Mouse (Mus musculus) kidney, adult 8-10 months (tissue): Measurements from ENCODE around the gene Dhfr.
"Not testable (repeated sequence)": the region's sequence is repeated elsewhere in the genome, so short reads cannot be mapped to it uniquely, and the experiment has no call there.

Source experiments
- DNase-seq, 2 experiments: peaks; one replicate each; pipeline ENCODE4 v3.0.0; 2022

Dhfr gene

DNA sequence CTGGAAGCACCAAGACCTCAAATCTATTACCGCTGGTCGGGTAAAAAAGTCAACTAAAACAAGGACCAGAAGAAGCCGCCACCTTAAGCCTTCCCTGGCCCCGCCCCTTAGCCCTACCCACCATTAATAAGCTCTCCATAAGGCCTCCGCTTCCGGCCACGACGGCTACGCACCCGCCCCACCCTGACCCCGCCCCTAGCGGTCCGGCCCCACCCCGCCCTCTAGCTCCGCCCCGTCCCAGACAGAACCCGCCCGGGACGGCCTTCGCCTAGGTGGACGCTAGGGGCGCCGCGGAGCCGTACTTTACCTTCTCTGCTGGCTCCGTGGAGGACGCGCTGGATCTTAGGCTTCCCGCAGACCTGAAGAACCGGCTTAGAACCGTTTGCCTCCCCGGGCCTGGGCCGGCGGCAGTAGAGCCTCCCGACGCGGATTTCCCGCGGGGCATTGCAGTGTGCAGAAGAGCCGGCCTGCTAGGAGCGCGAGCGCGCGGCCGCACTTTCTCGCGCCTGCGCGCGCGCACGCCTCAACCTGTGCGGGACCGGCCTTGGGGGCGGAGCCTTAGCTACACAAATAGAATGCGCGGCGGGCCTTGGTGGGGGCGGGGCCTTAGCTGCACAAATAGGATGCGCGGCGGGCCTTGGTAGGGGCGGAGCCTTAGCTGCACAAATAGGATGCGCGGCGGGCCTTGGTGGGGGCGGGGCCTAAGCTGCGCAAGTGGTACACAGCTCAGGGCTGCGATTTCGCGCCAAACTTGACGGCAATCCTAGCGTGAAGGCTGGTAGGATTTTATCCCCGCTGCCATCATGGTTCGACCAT is at the start of gene Dhfr, which contains the start of gene Msh3:
Dhfr (plus strand) TSS at position 271 of the 816 bp plus-strand sequence.
Msh3 (minus strand) TSS at position 548 of the 816 bp plus-strand sequence.
- DNase-seq = peak; percentile 97 to 98

DNA sequence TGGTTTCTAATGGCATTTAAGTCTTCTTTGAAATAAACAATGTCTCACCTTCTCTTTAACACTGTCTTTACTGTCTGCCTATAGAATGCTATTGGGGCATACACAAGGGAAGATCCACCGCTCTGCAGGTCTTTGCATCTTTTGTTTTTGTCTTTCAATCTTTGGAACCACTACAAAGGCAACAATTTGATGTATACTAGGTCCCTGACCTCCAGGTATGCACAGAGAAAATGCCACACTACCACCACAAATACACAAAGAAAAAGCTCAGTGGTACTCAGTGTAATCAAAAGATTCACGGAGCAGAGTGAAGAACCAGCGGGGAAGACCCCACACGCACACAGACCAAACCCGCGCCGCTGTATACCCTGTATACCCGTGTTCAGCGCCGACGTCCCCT is 48.8 kb upstream of the Dhfr start, which contains the start of gene Gm20379:
Gm20379 (plus strand) TSS at position 301 of the 400 bp plus-strand sequence.
- no peak for DNase-seq

DNA sequence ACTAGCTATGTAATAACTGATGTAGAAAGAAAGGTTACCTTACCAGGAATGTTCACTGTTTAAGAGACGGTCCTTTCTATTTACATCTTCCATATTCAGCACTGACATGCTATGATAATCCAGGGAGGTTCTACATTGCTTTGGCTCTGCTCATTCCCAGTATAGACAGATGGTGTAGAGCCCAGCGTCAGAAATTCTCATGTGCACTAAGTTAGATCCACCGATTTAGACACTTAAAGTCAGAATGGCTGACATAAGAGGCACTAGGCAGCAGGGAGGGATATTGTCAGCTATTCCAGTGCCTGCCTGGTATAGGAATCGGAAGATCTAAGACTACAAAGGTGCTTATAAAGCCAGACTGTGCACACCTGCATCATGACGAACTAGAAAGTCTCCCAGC is 39.9 kb upstream of the Dhfr start:
- DNase-seq = no peak

DNA sequence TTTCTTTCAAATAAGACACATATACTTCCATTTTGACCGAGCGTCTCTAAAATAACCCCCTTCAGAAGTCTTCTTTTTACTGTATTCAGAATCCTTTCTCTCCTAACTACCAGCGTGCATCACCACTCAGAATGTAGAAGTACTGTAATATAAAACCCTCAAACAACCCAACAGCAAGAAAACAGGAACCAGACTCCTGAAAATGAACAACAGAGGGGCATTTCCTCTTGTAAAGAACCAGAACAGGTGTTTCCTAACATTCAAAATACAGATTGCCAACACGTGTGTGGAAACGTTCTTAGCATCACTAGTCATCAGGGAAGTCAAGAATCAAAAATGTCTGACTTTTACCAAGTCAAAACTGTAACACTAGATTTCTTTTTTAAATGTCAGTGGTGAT is 33.8 kb upstream of the Dhfr start:
- DNase-seq = no peak

DNA sequence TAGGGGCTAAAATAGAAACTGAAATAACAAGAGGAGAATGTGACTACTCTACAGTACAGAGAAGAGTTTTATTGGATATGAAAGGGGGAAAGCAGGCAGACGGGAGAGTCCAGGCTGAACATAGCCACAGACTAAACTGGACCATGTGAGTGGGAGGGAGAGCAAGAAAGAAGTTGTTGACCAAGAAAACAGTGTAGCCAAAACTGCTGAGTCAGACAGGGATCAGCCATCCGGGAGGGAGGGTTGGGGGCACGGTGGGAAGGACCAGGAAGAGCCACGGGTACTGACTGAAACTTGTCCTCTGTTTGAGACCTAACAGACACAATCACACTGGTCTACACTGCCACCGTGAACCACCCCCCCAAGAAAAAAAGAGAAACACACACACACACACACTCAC is 28.5 kb upstream of the Dhfr start:
- no peak for DNase-seq

DNA sequence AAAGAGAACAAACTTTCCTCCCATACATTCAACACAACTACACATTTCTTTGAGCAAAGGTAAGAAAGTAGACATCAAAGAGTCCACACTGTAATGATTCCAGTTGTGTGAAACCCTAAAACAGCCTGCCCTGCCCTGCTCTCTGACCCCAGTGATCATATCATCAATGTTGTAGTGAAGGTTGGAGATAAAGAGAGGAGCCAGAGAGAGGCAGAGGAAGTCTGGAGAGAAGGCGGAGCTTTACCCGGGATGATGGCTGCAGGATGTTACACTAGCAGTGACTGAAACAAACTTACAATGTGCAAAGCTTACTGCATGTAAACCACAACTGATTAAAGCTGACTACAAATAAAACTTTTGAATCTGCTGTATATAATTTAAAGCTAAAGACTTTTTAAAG is 26.5 kb upstream of the Dhfr start:
- no peak for DNase-seq

DNA sequence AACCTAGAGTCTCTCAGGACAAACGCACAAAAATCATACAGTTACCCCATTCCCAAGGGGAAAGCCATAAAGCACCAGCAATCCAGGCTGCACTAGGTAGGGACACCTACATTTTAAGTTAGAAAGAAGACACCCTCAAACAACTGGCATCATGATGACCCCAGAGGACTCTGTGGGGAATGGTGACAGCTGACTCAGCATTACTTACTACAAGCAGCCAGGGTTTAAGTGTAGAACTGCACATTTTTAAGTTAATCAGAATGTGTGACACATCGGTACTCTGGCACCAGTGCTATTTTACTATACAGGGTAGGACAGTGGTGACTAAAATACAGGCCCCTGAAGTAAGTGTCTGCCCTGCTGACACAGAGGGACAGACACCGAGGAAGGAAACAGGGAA is 23.9 kb upstream of the Dhfr start:
- DNase-seq = no peak

DNA sequence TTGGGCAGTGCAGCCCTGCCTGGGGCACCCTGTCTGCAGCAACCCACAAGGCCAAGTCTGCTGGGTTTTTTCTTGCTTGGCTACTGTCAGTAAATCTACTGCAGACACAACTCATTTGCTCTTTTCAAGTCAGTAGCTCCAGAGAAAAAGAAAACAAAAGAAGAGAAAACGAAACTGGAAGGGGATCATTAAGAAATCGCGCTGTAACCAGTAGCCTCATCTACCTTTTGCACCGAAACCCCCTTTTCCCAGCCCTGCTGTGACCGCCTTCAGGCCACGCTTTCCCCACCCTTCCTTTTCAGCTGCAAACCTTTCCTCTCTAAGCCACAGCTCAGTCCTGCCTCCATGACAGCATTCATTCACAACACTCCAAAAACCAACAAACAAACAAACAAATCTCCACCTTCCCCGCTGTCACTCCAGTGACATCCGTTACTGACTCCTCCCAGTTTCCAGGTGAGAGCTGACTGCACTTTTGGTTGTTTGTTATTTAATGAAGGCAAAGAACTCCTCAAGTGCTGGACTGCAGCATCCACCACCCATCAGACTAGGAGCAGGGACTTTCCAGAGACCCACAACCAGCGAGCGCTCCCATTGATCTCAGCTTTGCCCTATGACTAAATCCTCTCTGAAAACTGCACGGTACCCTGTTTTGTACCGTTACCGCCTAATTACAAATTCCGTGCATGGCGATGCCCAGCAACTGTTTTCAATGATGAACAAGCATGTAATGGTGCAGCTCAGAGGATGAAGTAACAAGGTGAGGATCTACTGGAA is 22.2 kb upstream of the Dhfr start:
- no peak for DNase-seq

DNA sequence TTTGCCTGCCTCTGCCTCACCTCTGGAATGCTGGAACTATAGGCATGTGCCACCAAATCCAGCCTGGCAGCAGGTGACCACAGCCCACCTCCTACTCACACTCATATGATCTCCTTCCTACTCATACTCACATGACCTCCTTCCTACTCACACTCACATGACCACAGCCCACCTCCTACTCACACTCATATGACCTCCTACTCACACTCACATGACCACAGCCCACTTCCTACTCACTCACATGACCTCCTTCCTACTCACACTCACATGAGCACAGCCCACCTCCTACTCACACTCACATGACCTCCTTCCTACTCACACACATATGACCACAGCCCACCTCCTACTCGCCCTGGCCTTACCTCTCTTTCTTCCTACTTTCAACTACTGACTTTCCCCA is 17.7 kb upstream of the Dhfr start:
- no peak for DNase-seq

DNA sequence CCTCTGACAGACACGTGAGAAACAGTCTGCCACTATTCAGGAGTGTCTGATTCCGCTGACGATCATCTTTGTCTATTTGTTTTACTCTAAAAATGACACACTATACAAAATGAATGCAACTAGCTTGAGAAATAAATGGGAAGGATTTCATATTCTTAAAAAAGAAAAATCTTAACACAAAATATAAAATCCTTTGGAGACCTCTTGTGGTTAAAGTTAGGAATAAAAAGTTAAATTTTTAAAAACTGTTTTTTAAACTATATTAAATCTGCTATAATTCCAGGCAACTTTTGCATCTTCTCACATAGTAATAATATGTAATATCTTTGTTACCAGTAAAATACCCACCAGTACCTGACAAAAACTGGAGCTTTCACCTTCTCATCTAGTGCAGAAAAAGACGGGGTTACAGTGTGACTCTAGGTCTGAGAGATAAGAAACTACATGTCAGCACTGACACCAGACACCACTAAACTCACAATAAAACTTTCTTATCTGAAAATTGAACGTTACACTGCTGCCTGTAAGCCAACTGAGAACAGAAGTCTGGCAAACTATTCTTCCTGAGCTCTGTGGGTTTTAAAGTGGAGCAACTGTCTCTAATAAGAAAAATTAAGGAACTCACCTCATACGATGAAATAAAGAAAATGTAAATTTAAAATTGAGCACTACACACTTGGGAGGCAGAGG is 16.6 kb upstream of the Dhfr start:
- no peak for DNase-seq

DNA sequence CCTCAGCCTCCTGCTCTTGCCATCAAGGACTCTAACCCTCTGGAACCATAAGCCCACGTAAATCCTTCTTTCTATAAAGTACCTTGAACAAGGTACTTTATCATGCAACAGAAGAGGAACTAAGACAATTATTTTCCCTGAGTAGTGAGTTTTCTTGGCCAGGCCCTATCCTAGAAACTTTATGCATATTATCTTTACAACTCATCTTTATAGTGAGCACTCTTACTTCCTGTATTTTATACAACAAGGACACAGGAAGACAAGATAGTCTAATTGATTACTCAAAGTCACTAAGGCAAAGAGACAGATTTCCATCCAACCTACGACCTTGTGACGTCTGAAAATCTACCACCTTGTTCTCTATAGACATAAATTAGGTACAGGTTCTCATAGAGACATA is 14.7 kb upstream of the Dhfr start:
- no peak for DNase-seq

DNA sequence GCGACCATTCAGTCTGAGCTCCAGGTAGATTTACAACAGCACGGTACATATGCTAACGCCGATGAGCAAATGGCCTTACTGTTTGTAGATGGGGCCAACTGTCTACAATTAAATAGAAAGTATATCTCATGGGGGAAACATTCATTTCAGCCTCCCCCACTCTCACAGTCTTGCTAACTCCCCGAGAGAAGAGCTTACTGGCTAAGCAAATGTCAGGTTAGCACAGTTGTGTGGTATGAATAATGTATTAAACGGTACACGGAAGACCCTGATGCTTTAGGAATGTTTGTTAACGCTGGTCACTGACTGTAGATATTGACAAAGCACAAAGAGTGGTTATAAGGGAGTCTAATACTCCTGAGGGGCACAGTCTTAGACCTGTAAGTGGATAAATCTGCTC is 10.5 kb upstream of the Dhfr start:
- no peak for DNase-seq

DNA sequence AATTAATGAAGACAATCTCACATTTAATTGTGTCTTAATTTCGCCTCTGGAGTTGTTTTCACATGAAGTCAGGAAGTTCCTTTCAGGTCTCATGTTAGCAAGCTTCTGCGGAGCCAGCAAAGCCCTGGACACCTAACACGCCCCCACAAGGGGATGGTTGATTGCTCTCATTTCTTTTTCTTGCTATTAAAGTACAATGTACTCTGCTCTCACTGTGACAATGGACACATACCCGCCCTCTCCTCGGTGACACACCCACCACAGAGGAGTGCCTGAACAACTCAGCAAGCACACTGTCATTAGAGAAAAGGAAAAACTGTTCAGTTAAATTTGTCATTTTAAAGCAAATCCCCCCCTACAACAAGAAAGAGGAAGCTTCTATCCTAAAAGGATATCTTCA is 8.2 kb upstream of the Dhfr start:
- DNase-seq = no peak

DNA sequence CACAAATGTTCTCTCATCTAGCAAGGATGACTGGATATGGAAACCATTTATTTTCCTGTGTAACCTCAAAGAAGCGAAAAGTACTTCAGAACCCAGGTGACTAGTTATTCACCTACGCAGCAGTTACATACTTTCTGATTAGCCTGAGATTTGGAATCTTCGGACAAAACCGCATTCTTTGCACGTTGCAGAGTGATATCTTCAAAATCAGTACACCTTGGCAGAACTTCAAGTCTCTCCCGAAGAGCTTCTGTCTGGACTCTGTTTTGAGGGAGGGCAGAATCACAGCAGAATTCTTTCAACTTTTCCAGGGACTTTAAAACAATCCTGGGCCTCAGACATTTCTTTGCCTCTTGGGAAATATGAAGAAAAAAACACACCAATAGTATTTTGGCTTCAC is 3.4 kb upstream of the Dhfr start:
- DNase-seq = no peak

DNA sequence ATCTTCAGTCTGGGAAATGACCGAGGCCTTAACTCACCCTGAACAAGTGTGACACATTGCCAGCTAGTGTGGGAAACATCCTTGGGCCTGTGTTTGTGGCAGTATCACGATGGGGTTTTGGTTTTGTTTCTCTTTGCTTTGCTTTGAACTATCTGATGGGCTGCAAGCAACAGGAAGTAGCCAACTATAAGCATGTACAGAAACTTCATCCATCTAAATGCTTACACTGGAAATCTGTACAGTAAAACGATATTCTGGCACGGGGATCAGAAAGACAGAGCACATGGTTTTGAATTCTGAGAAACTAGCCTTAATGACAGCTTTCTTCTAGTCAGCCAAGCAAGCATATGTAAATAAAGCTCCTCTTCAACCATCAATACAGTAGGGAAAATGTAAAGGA is 570 bp upstream of the Dhfr start:
- DNase-seq = peak in 1 of 2 experiments; percentile 11

DNA sequence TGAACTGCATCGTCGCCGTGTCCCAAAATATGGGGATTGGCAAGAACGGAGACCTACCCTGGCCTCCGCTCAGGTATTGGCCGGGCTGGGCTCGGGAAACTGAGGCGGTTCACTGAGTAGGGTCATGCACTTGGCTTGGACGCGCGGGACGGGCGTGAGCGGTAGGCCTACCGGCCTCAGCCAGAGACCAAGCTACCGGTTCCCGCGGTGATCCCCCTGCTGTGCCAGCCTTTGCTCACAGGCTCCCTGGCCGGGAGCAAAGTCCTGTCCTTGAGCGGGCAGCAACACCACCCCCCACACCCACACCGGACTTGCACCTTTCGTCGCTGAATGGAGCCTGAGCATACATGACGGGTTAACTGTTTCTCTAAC is 732 bp downstream of the Dhfr start:
- DNase-seq = peak; percentile 78

DNA sequence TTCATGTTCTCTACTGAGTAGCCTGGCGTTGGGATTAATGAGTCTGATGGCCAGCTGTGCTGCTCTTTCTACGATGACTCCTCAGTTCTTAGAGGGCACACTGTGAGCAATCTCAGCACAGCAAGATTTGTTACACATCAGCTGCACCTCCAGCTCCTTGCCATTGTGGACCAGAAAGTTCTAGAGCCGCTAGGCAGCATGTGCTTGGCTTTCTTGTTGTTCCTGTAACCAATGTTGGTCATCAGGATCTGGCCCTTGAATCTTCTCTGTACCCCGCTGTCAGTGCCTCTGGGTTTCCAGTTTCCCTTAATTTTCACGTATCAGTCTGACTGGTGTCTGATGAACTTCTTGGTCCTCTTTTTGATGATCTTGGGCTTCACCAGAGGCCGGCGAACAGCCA is 1.9 kb downstream of the Dhfr start:
- no peak for DNase-seq

DNA sequence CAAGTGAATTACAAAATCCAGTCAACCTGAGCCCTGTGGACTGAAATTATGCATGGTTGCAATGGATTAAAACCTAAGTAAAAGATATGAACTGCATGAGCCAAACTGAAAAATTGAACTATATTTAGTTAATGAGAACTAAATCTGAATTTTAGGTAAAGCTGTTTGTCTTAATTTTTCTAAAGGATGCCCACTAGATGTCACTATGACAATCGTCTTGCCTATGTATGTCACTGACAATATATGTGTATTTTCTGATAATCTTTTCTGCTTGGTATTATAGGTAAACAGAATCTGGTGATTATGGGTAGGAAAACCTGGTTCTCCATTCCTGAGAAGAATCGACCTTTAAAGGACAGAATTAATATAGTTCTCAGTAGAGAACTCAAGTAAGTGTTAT is 3.1 kb downstream of the Dhfr start:
- DNase-seq = no peak

DNA sequence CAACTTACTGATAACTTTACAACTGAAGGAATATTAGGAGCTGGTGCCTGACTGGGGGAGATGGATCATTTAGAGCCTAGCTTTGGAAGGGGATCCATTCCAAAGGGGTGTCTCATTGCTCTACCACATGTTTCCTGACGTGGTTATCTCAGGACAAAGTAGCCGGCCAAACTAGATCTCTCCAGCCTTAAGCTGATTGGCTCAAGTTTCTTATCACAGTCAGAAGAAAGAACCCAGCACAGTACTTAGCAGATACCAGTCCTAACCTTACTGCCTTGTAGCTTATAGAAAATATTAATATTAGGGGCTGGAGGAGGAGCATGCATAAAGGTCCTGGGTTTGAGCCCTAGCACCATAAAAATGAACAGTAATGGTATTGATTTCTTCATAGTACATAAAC is 7.1 kb downstream of the Dhfr start:
- DNase-seq = no peak

DNA sequence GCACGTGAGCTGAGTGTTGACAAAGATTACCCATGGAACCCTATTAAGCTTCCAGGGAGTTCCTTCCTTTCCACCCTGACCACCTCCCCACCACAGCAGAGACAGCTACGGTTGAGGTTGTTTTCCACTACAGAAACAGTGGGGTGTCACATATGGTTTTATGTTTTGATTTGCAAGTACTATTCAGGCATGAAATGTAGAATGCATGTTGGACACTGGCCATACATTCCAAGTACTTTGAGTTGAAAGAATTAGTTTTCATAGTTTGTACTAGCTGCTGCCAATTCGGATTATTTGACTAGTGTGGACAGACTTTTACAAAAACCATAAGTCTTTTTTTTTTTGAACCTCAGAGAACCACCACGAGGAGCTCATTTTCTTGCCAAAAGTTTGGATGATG is 10.8 kb downstream of the Dhfr start:
- no peak for DNase-seq

DNA sequence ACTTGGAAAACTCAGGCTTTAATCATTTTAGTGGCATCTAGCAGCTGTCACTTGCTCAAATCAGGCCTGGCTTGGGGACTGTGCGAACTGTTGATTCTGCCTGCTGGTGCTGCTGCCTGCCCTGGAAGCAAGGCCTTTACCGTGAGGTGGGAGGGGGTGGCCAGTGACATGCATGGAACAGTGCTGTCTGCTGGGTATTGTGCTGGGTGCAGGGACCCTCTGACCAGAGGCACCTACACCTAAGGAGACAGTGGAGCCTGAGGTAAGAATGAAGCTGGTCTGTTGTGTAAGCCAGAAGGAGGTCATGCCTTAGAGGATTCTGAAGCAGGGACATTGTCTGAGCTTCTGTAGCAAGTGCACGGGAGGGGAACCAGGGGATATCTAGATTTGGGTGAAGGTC is 16.3 kb downstream of the Dhfr start:
- no peak for DNase-seq

DNA sequence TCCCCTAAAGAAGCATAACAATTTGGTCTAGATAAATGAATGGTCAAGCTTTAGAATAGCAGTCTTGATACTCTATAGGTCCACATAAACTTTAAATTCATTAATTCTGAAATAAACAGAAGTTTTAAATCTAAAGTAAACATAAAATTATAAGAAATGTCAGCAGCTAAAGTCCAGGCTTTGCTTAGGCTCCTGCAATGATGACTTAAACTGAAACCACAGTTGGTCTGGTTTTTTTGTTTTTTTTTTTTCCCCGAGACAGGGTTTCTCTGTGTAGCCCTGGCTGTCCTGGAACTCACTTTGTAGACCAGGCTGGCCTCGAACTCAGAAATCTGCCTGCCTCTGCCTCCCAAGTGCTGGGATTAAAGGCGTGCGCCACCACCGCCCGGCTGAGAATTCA is 16.9 kb downstream of the Dhfr start:
- DNase-seq = not testable (repeated sequence)

DNA sequence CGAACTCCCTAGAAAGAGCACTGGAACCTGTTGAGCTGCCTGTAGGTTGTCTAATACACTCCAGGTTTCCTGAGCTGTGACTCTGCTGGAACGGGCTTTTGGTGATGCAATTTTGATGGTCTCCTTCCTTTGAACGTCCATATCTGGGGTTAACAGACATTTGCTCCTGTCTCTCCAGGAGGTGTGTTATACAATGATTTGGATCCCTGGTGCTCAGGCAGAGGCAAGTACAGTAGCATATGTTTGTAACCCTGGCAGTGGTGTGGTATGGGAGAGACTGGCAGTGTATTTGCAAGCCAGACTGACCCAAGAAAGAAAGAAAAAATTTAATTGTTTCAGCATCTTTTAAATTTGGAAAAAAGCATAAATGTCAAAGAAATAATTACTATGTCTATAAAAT is 32.8 kb downstream of the Dhfr start:
- no peak for DNase-seq
